Mouse (Mus musculus) G1E-ER4 (cell line): ENCODE results near the gene Ahsa2. TPM values are rescaled to one million over a fixed set of nuclear protein-coding genes. Genes with fewer than 3 reads are reported as not detected.

Source experiments
- GATA1 ChIP-seq: IDR thresholded peaks from one replicate; pipeline ENCODE4 v1.8.0; 2012; ENCODE audit warnings: low read length, inconsistent platforms
- polyA plus RNA-seq: library from polyadenylated mRNA; stranded (reverse); fragments of >175 nt; gene quantifications from 2 replicates; pipeline ENCODE4 v1.2.3, GENCODE M21; 2012

Gene Ahsa2
- polyA plus RNA-seq, result 18.8 and 25.6 TPM in 2 replicates

DNA sequence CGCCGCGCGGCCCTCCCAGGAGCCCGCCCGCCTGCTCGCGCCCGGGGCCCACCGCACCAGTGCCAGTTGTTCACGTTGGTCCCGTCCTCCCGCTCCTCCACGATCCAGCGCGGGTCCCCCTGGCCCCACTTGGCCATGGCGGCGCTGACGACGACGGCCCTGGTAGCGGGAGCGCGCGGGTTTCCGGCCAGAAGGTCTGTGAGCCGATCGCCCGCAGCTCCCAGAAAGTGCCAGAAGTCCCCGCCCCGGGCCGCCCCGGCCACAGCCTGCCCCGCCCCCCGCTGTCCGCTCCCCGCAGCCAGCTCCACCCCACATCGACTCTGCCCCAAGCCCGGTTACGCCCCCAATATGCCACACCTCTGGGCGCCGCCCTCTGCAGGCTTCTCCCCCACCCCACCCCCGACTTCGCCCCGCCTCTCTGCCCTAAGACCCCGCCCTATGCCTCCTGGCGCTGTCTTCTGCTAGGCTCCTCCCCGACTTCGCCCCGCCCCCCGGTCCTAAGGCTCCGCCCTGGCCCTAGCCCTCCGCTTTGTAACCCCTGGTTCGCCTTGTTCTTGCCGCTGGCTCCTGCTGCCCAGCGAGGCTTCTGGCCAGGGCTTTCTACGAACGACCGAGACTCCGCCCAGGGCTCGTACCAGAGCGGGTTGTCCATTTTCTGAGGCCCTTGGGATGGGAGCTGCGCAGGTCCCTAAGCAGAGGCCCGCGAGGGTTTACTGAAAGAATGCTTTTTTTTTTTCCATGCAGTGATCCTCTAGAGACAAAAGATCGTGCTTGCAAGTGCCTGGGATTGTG is at the start of gene Ahsa2:
Ahsa2 (minus strand) TSS at position 313 of the 792 bp plus-strand sequence.
- TF ChIP-seq GATA1, result no peak

GRCm38 (mm10) chr11:23537446-23537845 is 39.6 kb upstream of the Ahsa2 start:
- TF ChIP-seq GATA1, result no peak

GRCm38 (mm10) chr11:23520473-23521205 is 22.8 kb upstream of the Ahsa2 start, which contains the start of gene 1700093K21Rik:
TSS of gene 1700093K21Rik (minus strand) at chr11:23521155.
- no peak for TF ChIP-seq GATA1

GRCm38 (mm10) chr11:23518981-23519380 is 21.2 kb upstream of the Ahsa2 start:
- no peak for TF ChIP-seq GATA1

DNA sequence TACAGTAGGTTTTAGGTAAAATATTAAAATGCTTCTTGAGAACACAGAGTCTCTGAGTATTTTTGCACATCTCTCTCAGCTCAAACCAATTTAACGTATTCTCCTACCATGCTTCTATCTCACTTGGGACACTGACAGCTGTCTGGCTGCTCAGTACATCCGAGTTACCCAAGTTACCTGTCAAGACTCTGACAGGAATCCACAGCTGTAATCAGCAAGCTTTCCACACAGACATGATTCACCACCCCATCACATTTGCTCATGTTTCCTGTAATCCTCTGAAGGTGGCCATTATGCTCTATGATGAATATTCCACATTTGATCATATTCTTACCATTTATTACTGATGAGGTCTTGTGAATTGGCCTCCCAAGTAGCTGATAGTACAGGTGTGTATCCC is 17.5 kb upstream of the Ahsa2 start:
- TF ChIP-seq GATA1, result no peak

DNA sequence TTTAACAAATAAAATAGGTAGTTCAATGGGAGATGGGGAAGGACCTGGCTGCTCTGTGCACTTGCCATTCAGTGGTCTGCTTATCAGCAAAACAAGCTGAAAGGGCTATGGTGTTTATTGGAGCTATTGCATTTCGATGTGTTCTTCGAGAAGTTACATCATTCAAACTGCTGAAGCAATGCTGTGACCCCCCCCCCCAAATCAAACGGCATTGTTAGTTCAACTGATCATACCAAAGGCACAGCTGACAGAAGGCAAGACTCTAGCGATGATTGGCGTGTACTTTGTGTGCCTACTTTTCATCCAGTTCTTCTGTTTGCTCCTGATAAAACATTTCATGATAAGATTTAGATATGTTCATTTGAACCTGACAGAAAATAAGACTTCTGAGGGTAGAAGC is 779 bp upstream of the Ahsa2 start:
- no peak for TF ChIP-seq GATA1

GRCm38 (mm10) chr11:23497335-23497717 is 504 bp downstream of the Ahsa2 start:
- TF ChIP-seq GATA1, result no peak

DNA sequence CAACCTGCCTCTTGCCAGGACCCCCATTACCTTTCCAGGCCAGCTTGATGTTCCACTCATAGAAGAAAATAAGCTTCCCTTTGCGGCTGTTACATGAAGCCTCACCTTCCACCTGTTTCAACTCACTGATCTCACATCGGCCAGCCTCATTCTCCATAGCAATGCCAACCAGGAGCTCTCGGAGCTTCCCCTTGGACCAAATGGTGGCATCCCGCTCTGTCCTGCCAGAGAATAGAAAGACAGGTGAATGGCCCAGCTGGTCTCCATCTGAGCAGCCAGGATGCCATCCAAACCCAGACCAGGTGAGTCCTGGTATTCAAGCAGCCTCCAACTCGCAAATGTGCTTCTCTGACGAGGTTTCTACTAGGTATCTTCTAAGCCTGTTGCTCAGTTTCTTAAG is 1.2 kb downstream of the Ahsa2 start:
- TF ChIP-seq GATA1, result no peak

- no peak for TF ChIP-seq GATA1
These were observed 2.6 kb downstream of the Ahsa2 start for GRCm38 (mm10) chr11:23495231-23495630.

DNA sequence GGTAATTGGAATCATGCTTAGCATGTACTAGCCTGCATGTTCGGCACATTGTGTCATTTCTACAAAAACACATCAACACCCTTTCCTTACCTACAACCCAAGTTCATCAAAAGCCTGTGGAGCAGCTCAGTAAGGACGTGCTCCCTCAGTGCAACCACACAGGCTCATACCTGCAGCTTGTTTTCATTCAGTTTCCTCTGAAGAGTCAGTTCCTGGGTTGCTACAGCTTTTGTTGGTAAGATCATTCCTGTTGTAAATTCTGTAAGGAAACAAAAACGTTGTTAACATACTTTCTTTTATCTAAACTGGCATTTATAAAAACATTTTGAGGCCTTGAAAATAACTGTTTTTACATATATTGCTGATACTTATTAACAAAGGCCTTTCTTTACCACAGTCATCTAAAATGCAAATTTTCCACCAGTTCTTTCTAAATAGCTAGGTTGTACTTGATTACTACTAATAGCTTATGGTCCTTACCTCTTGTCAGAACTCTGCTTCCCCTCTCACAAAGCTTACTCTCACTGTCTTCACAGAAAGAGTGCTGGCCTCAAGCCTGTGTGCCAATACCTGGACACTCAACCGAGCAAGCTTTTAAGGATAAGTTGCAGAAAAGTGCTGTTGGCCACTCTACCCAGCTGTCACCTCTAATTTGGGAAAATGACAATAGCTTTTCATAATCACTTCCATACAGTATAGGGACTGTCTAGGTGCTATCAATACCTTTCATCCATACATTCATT is 5.6 kb downstream of the Ahsa2 start:
- no peak for TF ChIP-seq GATA1

DNA sequence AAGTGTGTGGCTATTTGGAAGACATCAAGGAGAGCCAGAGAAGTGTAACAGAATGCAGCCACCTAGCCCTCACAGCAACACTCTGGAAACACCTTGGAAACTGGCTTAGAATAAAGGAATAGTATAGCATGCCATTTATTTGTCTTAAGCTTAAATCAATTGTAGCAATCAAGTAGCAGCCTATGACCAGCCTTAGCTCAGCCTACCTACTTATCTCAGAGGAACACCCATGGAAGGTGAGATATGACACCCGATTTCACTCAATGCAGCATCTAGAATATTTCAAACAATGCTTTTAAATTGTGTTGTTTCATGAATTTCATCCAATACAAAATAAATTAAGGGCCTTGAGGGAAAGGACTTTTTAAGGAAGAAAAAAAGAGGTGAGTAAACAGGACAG is 7.9 kb downstream of the Ahsa2 start:
- TF ChIP-seq GATA1, result no peak

Other genes starting within 250 kb of the Ahsa2 start
- 31.8 and 39.2 TPM in 2 replicates for gene Xpo1, start 242.0 kb downstream of the Ahsa2 start, polyA plus RNA-seq
- 1.1 and 2.3 TPM in 2 replicates for gene Usp34, start 191.1 kb downstream of the Ahsa2 start, polyA plus RNA-seq
- gene 1700093K21Rik, start 23.1 kb upstream of the Ahsa2 start, polyA plus RNA-seq, result not detected in 2 replicates
- 4.6 and 9.1 TPM in 2 replicates for gene 0610010F05Rik, start 135.6 kb upstream of the Ahsa2 start, polyA plus RNA-seq
- 4.2 TPM in 2 replicates for gene Pus10, start 167.6 kb upstream of the Ahsa2 start, polyA plus RNA-seq
- gene Pex13, start 167.9 kb upstream of the Ahsa2 start, polyA plus RNA-seq, result 15.0 and 23.2 TPM in 2 replicates